Mouse (Mus musculus) telencephalon, adult 2 months (tissue): ENCODE results near the gene Pi4kb.
"Not testable (repeated sequence)": the region's sequence is repeated elsewhere in the genome, so short reads cannot be mapped to it uniquely, and the experiment has no call there.

Source experiments
- DNase-seq: peaks from one replicate; pipeline ENCODE4 v3.0.0-alpha.2; 2011; ENCODE audit warnings: low read depth, low spot score

The Pi4kb gene

GRCm38 (mm10) chr3:94974528-94975422 lies at the start of gene Pi4kb:
Gene Pi4kb (plus strand): TSS chr3:94974731.
- peak; percentile 96 for DNase-seq

- not testable (repeated sequence) for DNase-seq
Measured at GRCm38 (mm10) chr3:94926301-94926736, 48.2 kb upstream of the Pi4kb start.

- not testable (repeated sequence) for DNase-seq
Measured at GRCm38 (mm10) chr3:94928979-94929378, 45.6 kb upstream of the Pi4kb start.

GRCm38 (mm10) chr3:94930386-94931266 lies 43.9 kb upstream of the Pi4kb start:
- not testable (repeated sequence) for DNase-seq

DNA sequence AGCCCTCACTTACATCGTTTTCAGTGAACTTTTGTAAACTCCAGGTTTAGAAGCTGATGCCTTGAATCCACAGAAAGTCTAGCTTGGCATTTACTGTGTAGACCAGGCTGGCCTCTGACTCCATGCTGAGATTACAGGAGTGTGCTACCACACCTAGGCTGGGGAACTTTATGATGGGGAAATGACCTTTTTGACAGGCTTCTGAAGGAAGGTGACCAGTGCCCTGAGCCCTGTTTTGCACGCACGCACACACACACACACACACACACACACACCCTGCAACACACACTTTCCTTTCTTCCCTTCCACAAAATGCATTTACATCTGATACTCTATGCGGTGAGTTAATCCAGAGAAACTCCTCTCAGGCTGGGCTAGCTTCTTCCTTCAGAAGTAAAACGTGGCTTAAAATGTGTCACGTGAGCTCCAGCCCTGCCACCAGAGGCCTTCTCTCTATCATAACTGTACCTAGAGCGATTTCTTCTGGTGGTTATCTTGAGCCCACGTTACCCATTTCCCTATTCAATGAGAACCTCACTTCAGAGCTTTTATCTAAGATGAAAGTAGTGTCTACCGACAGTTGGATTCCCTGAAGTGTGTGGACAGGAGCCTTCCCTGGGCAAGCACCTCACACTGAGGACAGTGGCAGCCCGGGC lies 43.0 kb upstream of the Pi4kb start:
- not testable (repeated sequence) for DNase-seq

DNA sequence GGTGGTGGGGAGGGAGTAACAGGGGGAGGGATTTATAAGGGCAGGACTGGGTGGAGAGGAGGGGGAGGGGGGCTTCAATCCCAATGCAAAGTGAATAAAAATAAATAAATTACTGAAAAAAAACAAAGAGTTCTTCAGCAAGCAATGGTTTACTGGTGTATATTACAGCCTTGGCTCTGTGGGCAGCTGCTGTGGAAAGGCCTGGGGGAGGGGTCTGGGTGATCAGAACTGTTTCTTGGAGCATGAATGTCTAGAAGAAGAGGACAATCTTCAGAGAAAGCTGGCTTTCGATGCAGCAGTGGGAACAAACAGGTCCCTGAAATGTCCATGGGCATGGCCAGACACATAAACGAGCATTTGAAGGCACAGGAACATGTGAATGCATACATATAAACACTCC lies 42.3 kb upstream of the Pi4kb start:
- DNase-seq, result not testable (repeated sequence)

GRCm38 (mm10) chr3:94932809-94933564 lies 41.5 kb upstream of the Pi4kb start, which contains the start of gene Selenbp1:
Gene Selenbp1 (plus strand): TSS chr3:94933056.
- DNase-seq, result no peak

DNA sequence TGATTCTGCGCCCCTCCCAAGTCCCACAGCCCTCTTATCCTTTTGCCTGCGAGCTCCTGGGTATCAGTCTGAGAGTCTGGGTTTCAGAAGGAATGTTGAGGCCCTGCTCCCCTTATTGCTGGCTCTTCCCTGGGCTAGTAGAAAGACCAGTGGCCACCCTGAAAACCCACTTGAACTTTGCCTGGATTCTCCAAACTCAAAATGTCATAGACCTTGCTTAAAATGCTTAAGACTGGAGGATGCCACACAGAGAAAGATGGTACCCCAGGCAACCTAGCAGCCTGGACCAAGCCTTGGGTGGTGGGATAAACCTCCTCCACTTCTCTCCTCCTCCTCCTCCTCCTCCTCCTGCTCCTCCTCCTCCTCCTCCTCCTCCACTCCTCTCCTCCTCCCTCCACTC lies 40.9 kb upstream of the Pi4kb start:
- not testable (repeated sequence) for DNase-seq

DNA sequence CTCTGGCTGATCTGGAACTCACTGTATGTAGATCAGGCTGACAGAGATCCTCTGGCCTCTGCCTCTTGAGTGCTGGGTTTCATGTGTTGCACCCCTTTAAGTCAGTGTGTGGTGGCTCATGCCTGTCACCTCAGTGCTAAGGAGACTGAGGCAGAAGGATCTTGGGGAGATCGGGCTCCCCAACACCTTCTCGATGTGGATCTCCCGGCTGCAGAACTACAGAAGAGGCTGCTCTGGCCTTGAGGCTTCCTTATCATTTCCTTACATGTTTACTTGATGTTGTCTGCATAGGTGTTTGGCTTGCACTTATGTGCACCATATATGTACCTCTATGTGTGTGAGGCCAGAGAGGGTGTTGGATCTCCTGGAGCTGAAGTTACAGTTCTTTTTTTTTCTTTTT lies 40.0 kb upstream of the Pi4kb start:
- not testable (repeated sequence) for DNase-seq

DNA sequence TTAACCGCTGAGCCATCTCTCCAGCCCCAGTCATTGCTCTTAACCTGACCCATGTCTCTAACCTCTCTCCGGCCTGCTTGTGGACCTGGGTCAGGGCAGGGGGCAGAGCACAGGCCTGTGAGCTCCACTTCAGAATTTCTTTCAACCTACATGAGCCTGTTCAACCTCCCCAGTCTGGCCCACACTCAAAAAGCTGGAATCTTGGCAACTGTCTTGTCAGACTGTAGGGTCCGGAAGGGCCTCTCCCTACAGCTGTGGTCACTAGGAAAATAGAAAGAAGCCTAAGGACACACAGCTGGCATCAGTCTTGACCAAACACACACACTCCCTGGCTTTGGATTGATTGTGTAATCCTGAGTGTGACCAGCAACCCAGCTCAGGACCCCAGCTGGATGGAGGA lies 39.2 kb upstream of the Pi4kb start:
- DNase-seq, result not testable (repeated sequence)

- not testable (repeated sequence) for DNase-seq
Measured at GRCm38 (mm10) chr3:94936147-94936546, 38.4 kb upstream of the Pi4kb start.

GRCm38 (mm10) chr3:94937194-94937593 lies 37.3 kb upstream of the Pi4kb start:
- DNase-seq, result not testable (repeated sequence)

DNA sequence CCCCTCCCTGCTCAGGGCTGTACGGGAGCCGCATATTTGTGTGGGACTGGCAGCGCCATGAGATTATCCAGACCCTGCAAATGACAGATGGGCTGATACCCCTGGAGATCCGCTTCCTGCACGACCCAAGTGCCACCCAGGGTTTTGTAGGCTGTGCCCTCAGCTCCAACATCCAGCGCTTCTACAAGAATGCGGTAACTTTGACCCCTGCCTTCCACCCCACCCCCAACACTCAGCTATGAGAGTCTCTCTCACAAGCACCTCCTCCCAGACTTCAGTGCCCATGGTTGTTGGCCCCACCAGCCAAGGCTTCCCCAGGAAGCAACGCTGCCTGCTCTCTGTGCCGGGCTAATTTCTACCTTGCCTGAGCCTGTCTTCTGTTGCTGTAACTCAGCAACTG lies 34.5 kb upstream of the Pi4kb start:
- not testable (repeated sequence) for DNase-seq

DNA sequence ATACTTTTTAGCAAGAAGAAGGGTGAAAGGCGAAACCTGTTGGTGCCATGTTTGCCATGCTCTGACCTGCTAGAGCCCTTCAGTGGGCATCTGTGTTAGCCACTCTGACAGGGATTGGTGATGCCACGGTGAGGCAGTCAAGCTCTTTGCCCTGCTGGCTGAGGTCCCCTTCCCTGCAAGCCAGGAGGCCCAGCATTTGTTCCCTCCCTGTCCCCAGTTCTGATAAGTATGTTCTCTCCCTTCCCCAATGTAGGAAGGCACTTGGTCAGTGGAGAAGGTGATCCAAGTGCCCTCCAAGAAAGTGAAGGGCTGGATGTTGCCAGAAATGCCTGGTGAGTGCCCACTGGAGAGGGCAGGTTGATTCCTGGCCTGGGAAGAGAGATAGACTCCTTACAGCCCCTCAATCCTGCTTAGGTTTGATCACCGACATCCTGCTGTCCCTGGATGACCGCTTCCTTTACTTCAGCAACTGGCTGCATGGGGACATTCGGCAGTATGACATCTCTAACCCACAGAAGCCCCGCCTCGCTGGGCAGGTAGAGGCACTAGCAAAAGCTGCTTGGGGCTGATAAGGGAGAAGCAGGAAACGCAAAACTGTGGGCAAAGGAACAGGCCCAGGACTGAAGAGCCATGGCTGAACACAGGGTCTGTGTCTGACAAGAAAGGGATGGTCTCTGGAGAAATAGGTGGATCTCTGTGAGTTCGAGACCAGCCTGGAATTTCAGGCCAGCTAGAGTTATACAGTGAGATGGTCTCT lies 32.1 kb upstream of the Pi4kb start:
- DNase-seq, result not testable (repeated sequence)

DNA sequence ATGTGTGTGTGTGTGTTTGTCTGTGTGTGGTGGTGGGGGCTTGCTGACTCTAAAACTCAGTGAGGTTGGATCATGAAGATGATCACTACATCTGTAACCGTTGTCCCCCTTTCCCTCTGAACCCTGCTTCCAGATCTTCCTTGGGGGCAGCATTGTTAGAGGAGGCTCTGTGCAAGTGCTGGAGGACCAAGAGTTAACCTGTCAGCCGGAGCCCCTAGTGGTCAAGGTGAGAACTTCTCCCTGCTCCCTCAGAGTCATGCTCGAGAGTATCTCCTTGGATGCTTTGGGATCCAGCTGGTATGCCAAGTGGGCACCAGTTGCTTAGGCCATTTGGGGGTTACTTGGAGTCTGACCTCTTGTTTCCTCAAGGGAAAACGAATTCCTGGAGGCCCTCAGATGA lies 30.8 kb upstream of the Pi4kb start:
- not testable (repeated sequence) for DNase-seq

GRCm38 (mm10) chr3:94948066-94948614 lies 26.4 kb upstream of the Pi4kb start:
- no peak for DNase-seq

DNA sequence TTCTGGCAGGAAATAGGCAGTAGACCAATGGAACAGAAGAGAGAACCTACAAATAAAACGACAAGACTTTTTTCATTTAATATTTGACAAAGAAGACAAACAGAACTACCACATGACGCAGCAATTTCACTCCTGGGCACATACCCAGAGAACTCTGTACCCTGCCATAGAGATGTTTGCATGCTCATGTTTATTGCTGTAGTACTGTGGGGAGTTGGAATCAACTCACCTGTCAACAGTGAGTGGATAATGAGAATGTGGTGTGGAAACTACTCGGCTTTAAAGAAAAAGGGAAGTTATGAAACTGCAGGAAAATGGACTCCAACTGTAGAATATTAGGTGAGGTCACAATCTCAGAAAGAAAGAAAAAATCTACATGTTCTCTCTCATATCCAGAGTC lies 24.9 kb upstream of the Pi4kb start:
- no peak for DNase-seq

GRCm38 (mm10) chr3:94952806-94953205 lies 21.7 kb upstream of the Pi4kb start:
- DNase-seq, result no peak

DNA sequence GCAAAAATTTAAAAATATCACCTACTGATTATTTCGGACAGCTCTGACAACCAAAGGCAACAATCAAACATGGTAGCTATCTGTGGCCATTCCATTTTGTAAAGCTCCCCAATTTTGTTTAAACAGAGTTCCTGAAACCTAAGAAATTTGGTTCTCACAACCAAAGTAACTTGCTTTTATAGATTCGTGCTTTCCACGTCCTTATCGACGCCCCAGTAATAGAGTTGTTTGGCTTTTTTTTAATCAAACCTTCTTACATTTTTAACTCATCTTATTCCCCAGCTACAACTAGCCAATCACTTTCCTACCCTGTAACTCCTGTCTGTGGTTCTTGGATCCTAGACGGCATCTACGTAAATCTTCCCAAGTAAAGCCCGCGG lies 21.2 kb upstream of the Pi4kb start:
- DNase-seq, result no peak
